Mouse (Mus musculus) colon, adult 2 months (tissue): ENCODE measurements around the gene Olfr1140. TPM values are rescaled to one million over a fixed set of nuclear protein-coding genes. Genes with fewer than 3 reads are reported as not detected.

Experiments
- polyA plus RNA-seq: library from polyadenylated mRNA; depleted of rRNA; stranded (reverse); fragments of >200 nt; gene quantifications from 2 replicates; pipeline ENCODE4 v1.2.3, GENCODE M21; 2012; rRNA removed

Gene Olfr1140
- polyA plus RNA-seq = not detected in 2 replicates

GRCm38 (mm10) chr2:87743452-87743851 lies at the start of gene Olfr1140:
Olfr1140 (plus strand) TSS chr2:87743752.

GRCm38 (mm10) chr2:87693847-87694246 lies 49.7 kb upstream of the Olfr1140 start, which contains the start of gene Olfr1136:
Olfr1136 (minus strand) TSS chr2:87693947.

GRCm38 (mm10) chr2:87713079-87713478 lies 30.5 kb upstream of the Olfr1140 start, which contains the start of gene Olfr1137:
Olfr1137 (minus strand) TSS chr2:87713179.

GRCm38 (mm10) chr2:87739878-87740277 lies 3.7 kb upstream of the Olfr1140 start, which contains the start of gene Olfr1138:
Olfr1138 (minus strand) TSS chr2:87739978.

GRCm38 (mm10) chr2:87753891-87754290 lies 10.3 kb downstream of the Olfr1140 start, which contains the start of gene Olfr1141:
Olfr1141 (minus strand) TSS chr2:87753991.

GRCm38 (mm10) chr2:87779183-87779582 lies 35.6 kb downstream of the Olfr1140 start, which contains the start of gene Olfr152:
Olfr152 (plus strand) TSS chr2:87779483.

Other genes with a start within 250 kb of the Olfr1140 start
- not detected in 2 replicates for gene Pramel7, start 246.7 kb upstream of the Olfr1140 start, polyA plus RNA-seq
- not detected in 2 replicates for gene Pramel6, start 237.2 kb upstream of the Olfr1140 start, polyA plus RNA-seq
- gene Olfr153, start 212.0 kb upstream of the Olfr1140 start, polyA plus RNA-seq = not detected in 2 replicates
- not detected in 2 replicates for gene Olfr1128, start 198.2 kb upstream of the Olfr1140 start, polyA plus RNA-seq
- not detected in 2 replicates for gene Olfr1129, start 169.8 kb upstream of the Olfr1140 start, polyA plus RNA-seq
- not detected in 2 replicates for gene Olfr1130, start 137.5 kb upstream of the Olfr1140 start, polyA plus RNA-seq
- not detected in 2 replicates for gene Olfr1131, start 116.6 kb upstream of the Olfr1140 start, polyA plus RNA-seq
- not detected in 2 replicates for gene Olfr1132, start 106.2 kb upstream of the Olfr1140 start, polyA plus RNA-seq
- not detected in 2 replicates for gene Olfr1133, start 96.4 kb upstream of the Olfr1140 start, polyA plus RNA-seq
- gene Olfr1134, start 85.3 kb upstream of the Olfr1140 start, polyA plus RNA-seq = not detected in 2 replicates
- not detected in 2 replicates for gene Olfr1135, start 70.1 kb upstream of the Olfr1140 start, polyA plus RNA-seq
- gene Olfr1136, start 49.8 kb upstream of the Olfr1140 start, polyA plus RNA-seq = not detected in 2 replicates
- not detected in 2 replicates for gene Olfr1137, start 30.6 kb upstream of the Olfr1140 start, polyA plus RNA-seq
- not detected in 2 replicates for gene Olfr1138, start 3.8 kb upstream of the Olfr1140 start, polyA plus RNA-seq
- not detected in 2 replicates for gene Olfr1141, start 10.2 kb downstream of the Olfr1140 start, polyA plus RNA-seq
- not detected in 2 replicates for gene Olfr152, start 35.7 kb downstream of the Olfr1140 start, polyA plus RNA-seq
- gene Olfr1143, start 56.8 kb downstream of the Olfr1140 start, polyA plus RNA-seq = not detected in 2 replicates
- gene Olfr1145, start 66.1 kb downstream of the Olfr1140 start, polyA plus RNA-seq = not detected in 2 replicates
- not detected in 2 replicates for gene Olfr1148, start 86.8 kb downstream of the Olfr1140 start, polyA plus RNA-seq
- not detected in 2 replicates for gene Olfr1150-ps1, start 100.2 kb downstream of the Olfr1140 start, polyA plus RNA-seq
- gene Olfr1151, start 112.1 kb downstream of the Olfr1140 start, polyA plus RNA-seq = not detected in 2 replicates
- not detected in 2 replicates for gene Olfr1152, start 122.7 kb downstream of the Olfr1140 start, polyA plus RNA-seq
- not detected in 2 replicates for gene Olfr1153, start 151.2 kb downstream of the Olfr1140 start, polyA plus RNA-seq
- not detected in 2 replicates for gene Olfr1154, start 161.4 kb downstream of the Olfr1140 start, polyA plus RNA-seq
- gene Olfr1155, start 201.4 kb downstream of the Olfr1140 start, polyA plus RNA-seq = not detected in 2 replicates
- not detected in 2 replicates for gene Olfr1156, start 209.3 kb downstream of the Olfr1140 start, polyA plus RNA-seq
- not detected in 2 replicates for gene Olfr1157, start 224.5 kb downstream of the Olfr1140 start, polyA plus RNA-seq
- not detected in 2 replicates for gene Olfr74, start 230.9 kb downstream of the Olfr1140 start, polyA plus RNA-seq
- gene Olfr1158, start 246.4 kb downstream of the Olfr1140 start, polyA plus RNA-seq = not detected in 2 replicates